Mouse (Mus musculus) heart, adult 2 months (tissue): ENCODE results near the gene Trp53tg5. TPM values are rescaled to one million over a fixed set of nuclear protein-coding genes. Genes with fewer than 3 reads are reported as not detected.

Experiments used
- DNase-seq, 2 experiments: peaks; one replicate each; pipeline ENCODE4 v3.0.0; 2021
- H3K27ac ChIP-seq: fragments of 200-600 bp; 2 replicates; pipeline ENCODE4 v1.8.1; 2022
- H3K27me3 ChIP-seq: fragments of 200-500 bp; 2 replicates; pipeline ENCODE4 v1.6.1; 2012; ENCODE audit warnings: mild to moderate bottlenecking, low read length, inconsistent platforms, mixed read lengths; ENCODE audit not compliant: control insufficient read depth, insufficient read depth
- H3K36me3 ChIP-seq: fragments of 200-500 bp; 2 replicates; pipeline ENCODE4 v1.6.1; 2012; ENCODE audit warnings: low read length, inconsistent platforms; ENCODE audit not compliant: control insufficient read depth, insufficient read depth
- H3K4me1 ChIP-seq: fragments of 200-500 bp; 2 replicates; pipeline ENCODE4 v1.6.1; 2011; ENCODE audit warnings: low read length; ENCODE audit not compliant: control insufficient read depth, insufficient read depth
- H3K4me3 ChIP-seq: fragments of 200-600 bp; 2 replicates; pipeline ENCODE4 v1.8.1; 2022
- H3K79me2 ChIP-seq: fragments of 200-500 bp; replicated peaks from 2 replicates; pipeline ENCODE4 v1.6.1; 2012; ENCODE audit warnings: mild to moderate bottlenecking, inconsistent platforms, low read length, moderate library complexity, mixed read lengths; ENCODE audit not compliant: control insufficient read depth, insufficient read depth
- H3K9ac ChIP-seq: fragments of 200-500 bp; 2 replicates; pipeline ENCODE4 v1.6.1; 2012; ENCODE audit warnings: low read depth, mild to moderate bottlenecking, control low read depth, inconsistent platforms, low read length, mixed read lengths
- CTCF ChIP-seq: fragments of 200-600 bp; IDR thresholded peaks from 2 replicates; pipeline ENCODE4 v1.8.1; 2022; ENCODE audit warnings: antibody characterized with exemption, mild to moderate bottlenecking, moderate library complexity
- EP300 ChIP-seq: fragments of 200-500 bp; IDR thresholded peaks from 2 replicates; pipeline ENCODE4 v1.6.1; 2011; ENCODE audit warnings: low read depth, low read length, control low read depth; ENCODE audit not compliant: insufficient read depth
- POLR2A ChIP-seq: fragments of 200-500 bp; IDR thresholded peaks from 2 replicates; pipeline ENCODE4 v1.6.1; 2011; ENCODE audit warnings: mild to moderate bottlenecking, low read depth, low read length, control low read depth; ENCODE audit not compliant: insufficient read depth
- WGBS: fragments of 180-500 bp; shearing (Covaris S2); methylation state at CpG from one replicate; pipeline ENCODE4 v1.1.7; 2018; 5-methylcytosine and 5-hydroxymethylcytosine counted together
- intact Hi-C: fragments of 180-260 bp; cut with DNase I; formaldehyde crosslinking; loops from one replicate; pipeline ENCODE4 v1.15.1; 2025
- polyA plus RNA-seq: library from polyadenylated mRNA; depleted of rRNA; stranded (reverse); fragments of >200 nt; gene quantifications from 2 replicates; pipeline ENCODE4 v1.2.3, GENCODE M21; 2012
- total RNA-seq, 2 experiments: library from RNA; stranded (reverse); gene quantifications; 2 replicates each; pipeline ENCODE4 v1.2.3; 2021

Trp53tg5 gene
- total and polyA plus RNA-seq, 3 experiments = not detected

- WGBS = 4% methylated on average over 21 of the region's 21 CpGs
- intact Hi-C loops = loop anchor here (1.0 to 2.0 kb wide), 3 partner anchors 11 to 77 kb away; partner anchors contain the start of genes Dbndd2 and Gm20458
- Histone ChIP-seq H3K36me3 (no peaks in the 10 kb centered on the region), H3K9ac (peak overlapping the region; percentile 67), H3K4me3 (peak overlapping the region; percentile 69), H3K4me1 (peaks cover 2% of the 10 kb centered on the region), H3K79me2 (no peaks in the 10 kb centered on the region), H3K27me3 (no peaks in the 10 kb centered on the region), H3K27ac (peak overlapping the region; percentile 93)
- no peak for DNase-seq
- TF ChIP-seq EP300 (no peak), POLR2A (no peak), CTCF (no peak)
These were observed 24.3 kb upstream of the Trp53tg5 start for GRCm38 (mm10) chr2:164497691-164498268.

- Histone ChIP-seq H3K27me3 (no peaks in the 10 kb centered on the region), H3K36me3 (no peaks in the 10 kb centered on the region), H3K4me3 (peak within 1 kb of the TSS; percentile 69), H3K4me1 (peaks cover 2% of the 10 kb centered on the region), H3K9ac (peak within 1 kb of the TSS; percentile 67), H3K27ac (peak within 1 kb of the TSS; percentile 93), H3K79me2 (no peaks in the 10 kb centered on the region)
- TF ChIP-seq EP300 (no peak), CTCF (no peak; the same call in 1 of the 2 replicates), POLR2A (peak; percentile 90)
- DNase-seq = peak; percentile 91
- 4% methylated on average over 43 of the region's 43 CpGs for WGBS
- intact Hi-C loops = loop anchor here (1.0 to 2.0 kb wide), 3 partner anchors 11 to 76 kb away; partner anchors contain the start of genes Dbndd2 and Gm20458
These were observed 23.5 kb upstream of the Trp53tg5 start, which contains the start of gene Pigt for GRCm38 (mm10) chr2:164496847-164497690. Gene Pigt (plus strand): TSS chr2:164497520.

- no peak overlapping the region for H3K4me3 ChIP-seq
These were observed 22.8 kb upstream of the Trp53tg5 start for GRCm38 (mm10) chr2:164496331-164496730.

GRCm38 (mm10) chr2:164494126-164494525 is 20.6 kb upstream of the Trp53tg5 start:
- WGBS = 46% methylated on average over 2 of the region's 2 CpGs
- Histone ChIP-seq H3K36me3 (no peaks in the 10 kb centered on the region), H3K9ac (no peak overlapping the region), H3K4me3 (no peak overlapping the region), H3K79me2 (no peaks in the 10 kb centered on the region), H3K27me3 (no peaks in the 10 kb centered on the region), H3K4me1 (peaks cover 2% of the 10 kb centered on the region), H3K27ac (no peak overlapping the region)
- intact Hi-C loops = no loop called here
- no peak for DNase-seq
- TF ChIP-seq POLR2A = no peak
- no peak for TF ChIP-seq CTCF
- no peak for TF ChIP-seq EP300

More at GRCm38 (mm10) chr2:164496331-164496730, 22.8 kb upstream of the Trp53tg5 start:
- no peak overlapping the region for H3K9ac ChIP-seq
- WGBS = 45% methylated on average over 1 of the region's 1 CpGs
- H3K27ac ChIP-seq = no peak overlapping the region
- no peaks in the 10 kb centered on the region for H3K79me2 ChIP-seq
- H3K27me3 ChIP-seq = no peaks in the 10 kb centered on the region
- H3K4me1 ChIP-seq = peaks cover 2% of the 10 kb centered on the region
- TF ChIP-seq EP300 (no peak), CTCF (no peak), POLR2A (no peak)
- intact Hi-C loops = loop anchor here (2.0 kb wide), 2 partner anchors 36 to 76 kb away; partner anchors contain the start of gene Gm20458
- no peaks in the 10 kb centered on the region for H3K36me3 ChIP-seq
- DNase-seq = no peak

- Histone ChIP-seq H3K27ac (no peak overlapping the region; the same call in 1 of the 2 replicates), H3K4me3 (no peak overlapping the region), H3K27me3 (no peaks in the 10 kb centered on the region), H3K36me3 (no peaks in the 10 kb centered on the region), H3K4me1 (peaks cover 3% of the 10 kb centered on the region), H3K79me2 (no peaks in the 10 kb centered on the region), H3K9ac (peak overlapping the region; percentile 85; the same call in 1 of the 2 replicates)
- TF ChIP-seq POLR2A (no peak), EP300 (no peak), CTCF (no peak)
- WGBS = 77% methylated on average over 9 of the region's 9 CpGs
- no peak for DNase-seq
- intact Hi-C loops = loop anchor here (2.0 kb wide), 2 partner anchors 15 to 29 kb away; no protein-coding TSS in a partner anchor
These were observed 14.3 kb upstream of the Trp53tg5 start for GRCm38 (mm10) chr2:164487812-164488211.

GRCm38 (mm10) chr2:164487115-164487527 is 13.6 kb upstream of the Trp53tg5 start:
- Histone ChIP-seq H3K27ac (peak overlapping the region; percentile 96), H3K79me2 (no peaks in the 10 kb centered on the region), H3K27me3 (no peaks in the 10 kb centered on the region), H3K4me3 (peak overlapping the region; percentile 93), H3K9ac (peak overlapping the region; percentile 85), H3K4me1 (peaks cover 3% of the 10 kb centered on the region), H3K36me3 (no peaks in the 10 kb centered on the region)
- DNase-seq = no peak
- WGBS = 10% methylated on average over 11 of the region's 11 CpGs
- no peak for TF ChIP-seq CTCF
- no peak for TF ChIP-seq POLR2A
- TF ChIP-seq EP300 = no peak
- intact Hi-C loops = loop anchor here (2.0 kb wide), 1 partner anchor 30 kb away; no protein-coding TSS in a partner anchor
